Mouse (Mus musculus) hindbrain, postnatal 0 days (tissue): ENCODE data around the gene Mad2l1bp. TPM values are rescaled to one million over a fixed set of nuclear protein-coding genes. Genes with fewer than 3 reads are reported as not detected.

Source experiments
- ATAC-seq: fragments of 200-750 bp; cut with Nextera tagmentation; 2 replicates; pipeline ENCODE4 v1.8.0; 2017; ENCODE audit warnings: mild to moderate bottlenecking, moderate TSS enrichment, moderate library complexity
- DNase-seq: peaks from one replicate; pipeline ENCODE4 v3.0.0-alpha.2; 2015; ENCODE audit warnings: low spot score
- H3K27ac ChIP-seq: fragments of 300-500 bp; sonication (generic); 2 replicates; pipeline ENCODE4 v1.5.1; 2014; ENCODE audit warnings: mild to moderate bottlenecking
- H3K27me3 ChIP-seq: fragments of 300-500 bp; sonication (generic); 2 replicates; pipeline ENCODE4 v1.6.1; 2014; ENCODE audit warnings: low read length, mixed read lengths; ENCODE audit not compliant: insufficient read depth
- H3K36me3 ChIP-seq: fragments of 300-500 bp; sonication (generic); 2 replicates; pipeline ENCODE4 v1.6.1; 2014; ENCODE audit warnings: low read length, mixed read lengths; ENCODE audit not compliant: insufficient read depth
- H3K4me1 ChIP-seq: fragments of 300-500 bp; sonication (generic); 2 replicates; pipeline ENCODE4 v1.6.1; 2014; ENCODE audit warnings: antibody characterized with exemption, low read length, mixed read lengths; ENCODE audit not compliant: insufficient read depth
- H3K4me2 ChIP-seq: fragments of 300-500 bp; sonication (generic); 2 replicates; pipeline ENCODE4 v1.6.1; 2014; ENCODE audit warnings: low read depth, mild to moderate bottlenecking, low read length, moderate library complexity, mixed read lengths
- H3K4me3 ChIP-seq: fragments of 300-500 bp; sonication (generic); 2 replicates; pipeline ENCODE4 v1.5.1; 2014; ENCODE audit warnings: low read length
- H3K9ac ChIP-seq: fragments of 300-500 bp; sonication (generic); replicated peaks from 2 replicates; pipeline ENCODE4 v1.6.1; 2014; ENCODE audit warnings: mild to moderate bottlenecking, low read length, moderate library complexity, mixed read lengths
- H3K9me3 ChIP-seq: fragments of 300-500 bp; sonication (generic); 2 replicates; pipeline ENCODE4 v1.6.1; 2016; ENCODE audit warnings: low read length, mixed read lengths
- CTCF ChIP-seq: IDR thresholded peaks from 2 replicates; pipeline ENCODE4 v1.5.1; 2016; ENCODE audit warnings: antibody characterized with exemption, control low read depth, low read depth
- WGBS: fragments of 180-500 bp; shearing (Covaris S2); extraction: QIAGEN DNeasy Blood & Tissue Kit; methylation state at CpG from one replicate; pipeline ENCODE4 v1.1.7; 2014; 5-methylcytosine and 5-hydroxymethylcytosine counted together
- polyA plus RNA-seq: library from polyadenylated mRNA; unstranded; fragments of >200 nt; fragmentation: Nextera tagmentation; extraction: Ambion mirVana; gene quantifications from 2 replicates; pipeline ENCODE4 v1.2.1, GENCODE M21; 2015
- total RNA-seq: library from RNA; depleted of rRNA; stranded (reverse); fragments of >200 nt; gene quantifications from 2 replicates; pipeline ENCODE4 v1.2.3, GENCODE M21; 2014

Mad2l1bp gene
- total and polyA plus RNA-seq, 2 experiments from 2014 or later, result 10.2 to 17.5 TPM

GRCm38 (mm10) chr17:46138563-46139236, 14.7 kb downstream of the Mad2l1bp start:
- no peak for TF ChIP-seq CTCF
- peaks cover 4% of the 10 kb centered on the region; the same call in 1 of the 2 replicates for H3K4me1 ChIP-seq
- ATAC-seq, result no peak
- no peaks in the 10 kb centered on the region for H3K27me3 ChIP-seq
- no peaks in the 10 kb centered on the region for H3K36me3 ChIP-seq
- H3K9me3 ChIP-seq, result no peaks in the 10 kb centered on the region
- H3K27ac ChIP-seq, result no peak overlapping the region
- no peak overlapping the region for H3K4me3 ChIP-seq
- H3K9ac ChIP-seq, result no peak overlapping the region
- 80% methylated on average over 8 of the region's 8 CpGs for WGBS
- no peak overlapping the region for H3K4me2 ChIP-seq
- no peak for DNase-seq

DNA sequence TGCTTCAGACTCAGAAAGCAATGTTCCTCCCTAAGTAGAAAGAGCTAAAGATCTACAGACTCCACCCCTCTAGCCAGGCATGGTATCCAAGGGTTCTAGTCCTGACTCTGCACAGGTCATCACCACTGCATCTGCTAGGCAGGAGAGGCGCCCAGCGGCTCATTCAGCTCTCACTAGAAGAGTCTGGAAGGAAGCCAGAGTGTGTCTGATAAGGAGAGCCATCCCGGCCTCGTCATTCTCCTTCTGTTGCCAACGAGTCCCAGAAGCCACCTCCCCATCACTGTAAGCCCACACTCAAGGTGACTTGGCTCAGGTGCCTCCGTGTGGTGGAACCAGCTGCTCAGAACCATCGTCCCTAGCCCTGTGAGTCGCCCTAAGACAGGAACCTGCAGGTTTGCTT, 20.5 kb downstream of the Mad2l1bp start:
- Histone ChIP-seq H3K4me3 (no peak overlapping the region), H3K36me3 (peaks cover 16% of the 10 kb centered on the region), H3K9ac (no peak overlapping the region), H3K27ac (no peak overlapping the region), H3K4me1 (no peaks in the 10 kb centered on the region), H3K9me3 (no peaks in the 10 kb centered on the region), H3K4me2 (no peak overlapping the region), H3K27me3 (no peaks in the 10 kb centered on the region)
- DNase-seq (no peak), ATAC-seq (no peak)
- 62% methylated on average over 8 of the region's 8 CpGs for WGBS
- TF ChIP-seq CTCF, result no peak

DNA sequence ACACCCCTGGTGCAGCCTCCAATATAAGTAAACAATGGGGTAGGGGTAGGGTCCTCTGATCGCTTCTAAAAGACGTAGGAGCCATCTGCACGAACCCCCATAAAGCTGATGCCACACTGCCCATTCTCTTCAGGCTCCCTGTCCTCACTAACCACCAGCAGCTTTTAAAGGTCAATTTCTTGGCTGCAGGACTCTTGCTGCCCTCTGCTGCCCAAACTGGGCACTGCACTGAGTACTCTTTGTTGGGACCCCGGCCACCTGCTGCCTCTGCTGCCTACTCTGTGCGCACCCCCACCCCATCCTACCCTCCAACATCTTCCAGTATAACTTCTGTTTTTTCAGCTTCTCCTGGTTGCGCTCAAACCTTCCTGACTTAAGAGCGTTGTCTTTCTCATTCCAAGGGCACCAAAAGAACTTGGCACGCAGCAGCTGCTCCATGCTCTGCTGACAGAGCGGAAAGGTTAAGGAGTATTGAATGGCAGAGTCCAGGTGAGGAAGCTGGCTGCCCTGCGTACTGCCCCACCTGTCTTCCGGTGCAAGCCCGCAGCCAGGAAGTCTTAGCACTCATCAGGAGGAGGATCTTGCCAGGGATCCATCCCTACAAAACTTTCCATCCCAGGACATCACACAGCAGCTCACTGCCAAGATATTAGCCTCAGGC, 21.2 kb downstream of the Mad2l1bp start:
- DNase-seq, result peak; percentile 84
- no peaks in the 10 kb centered on the region for H3K27me3 ChIP-seq
- peak; percentile 60 for ATAC-seq
- H3K4me1 ChIP-seq, result no peaks in the 10 kb centered on the region
- no peak overlapping the region for H3K4me3 ChIP-seq
- peaks cover 21% of the 10 kb centered on the region for H3K36me3 ChIP-seq
- 0 out of 2 replicates have a peak overlapping the region, but pooled peaks have one; percentile 32 for H3K27ac ChIP-seq
- no peak overlapping the region for H3K4me2 ChIP-seq
- H3K9ac ChIP-seq, result no peak overlapping the region
- no peaks in the 10 kb centered on the region for H3K9me3 ChIP-seq
- peak; percentile 94 for TF ChIP-seq CTCF
- WGBS, result 16% methylated on average over 12 of the region's 12 CpGs

- no peak overlapping the region for H3K9ac ChIP-seq
Observed at GRCm38 (mm10) chr17:46129741-46130498, 23.4 kb downstream of the Mad2l1bp start.

GRCm38 (mm10) chr17:46127814-46128493, 25.4 kb downstream of the Mad2l1bp start:
- no peak overlapping the region for H3K27ac ChIP-seq
- DNase-seq (no peak), ATAC-seq (no peak)
- TF ChIP-seq CTCF, result no peak
- no peak overlapping the region for H3K4me3 ChIP-seq
- no peak overlapping the region for H3K9ac ChIP-seq
- H3K9me3 ChIP-seq, result no peaks in the 10 kb centered on the region
- H3K27me3 ChIP-seq, result no peaks in the 10 kb centered on the region
- 76% methylated on average over 6 of the region's 6 CpGs for WGBS
- H3K4me1 ChIP-seq, result no peaks in the 10 kb centered on the region
- H3K36me3 ChIP-seq, result peaks cover 63% of the 10 kb centered on the region
- H3K4me2 ChIP-seq, result no peak overlapping the region

More at GRCm38 (mm10) chr17:46129741-46130498, 23.4 kb downstream of the Mad2l1bp start:
- Histone ChIP-seq H3K9me3 (no peaks in the 10 kb centered on the region), H3K36me3 (peaks cover 43% of the 10 kb centered on the region), H3K4me1 (no peaks in the 10 kb centered on the region), H3K4me2 (no peak overlapping the region), H3K4me3 (no peak overlapping the region), H3K27me3 (no peaks in the 10 kb centered on the region), H3K27ac (no peak overlapping the region)
- TF ChIP-seq CTCF, result no peak
- WGBS, result 75% methylated on average over 13 of the region's 13 CpGs
- peak; percentile 48; the same call in 1 of the 2 replicates for ATAC-seq
- DNase-seq, result no peak

DNA sequence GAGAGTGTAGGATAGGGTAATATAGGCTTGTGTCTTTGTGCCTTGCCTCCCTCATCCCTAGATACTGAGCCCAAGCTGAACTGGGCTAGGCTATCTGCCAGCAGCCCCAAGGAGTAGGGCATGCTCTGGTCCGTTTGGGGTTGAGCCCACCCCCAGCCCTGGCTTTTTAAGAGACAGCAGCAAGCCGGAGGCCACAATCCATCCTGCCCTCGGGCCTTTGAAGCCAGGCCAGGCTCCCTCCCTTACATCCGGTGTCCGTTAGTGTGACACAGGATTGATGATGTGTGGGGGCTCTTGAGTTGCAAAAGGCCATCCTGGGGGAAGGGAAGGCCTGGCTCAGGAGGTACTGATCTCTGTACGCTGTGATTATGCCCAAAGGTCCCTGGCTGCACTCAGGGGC, 26.7 kb downstream of the Mad2l1bp start:
- H3K4me1 ChIP-seq, result no peaks in the 10 kb centered on the region
- ATAC-seq (no peak), DNase-seq (no peak)
- TF ChIP-seq CTCF, result no peak
- H3K9me3 ChIP-seq, result no peaks in the 10 kb centered on the region
- H3K9ac ChIP-seq, result no peak overlapping the region
- WGBS, result 79% methylated on average over 6 of the region's 6 CpGs
- no peak overlapping the region for H3K27ac ChIP-seq
- peaks cover 70% of the 10 kb centered on the region for H3K36me3 ChIP-seq
- no peak overlapping the region for H3K4me3 ChIP-seq
- H3K27me3 ChIP-seq, result no peaks in the 10 kb centered on the region
- H3K4me2 ChIP-seq, result no peak overlapping the region
